Mouse (Mus musculus): ENCODE results near the gene Abcb10. TPM values are rescaled to one million over a fixed set of nuclear protein-coding genes. Genes with fewer than 3 reads are reported as not detected.
A peak's percentile ranks its signal among the peaks of the same experiment; 100 is the strongest.

Abcb10 gene
- polyA plus RNA-seq, 1 experiment from 2014 or later: 53.3 TPM

DNA sequence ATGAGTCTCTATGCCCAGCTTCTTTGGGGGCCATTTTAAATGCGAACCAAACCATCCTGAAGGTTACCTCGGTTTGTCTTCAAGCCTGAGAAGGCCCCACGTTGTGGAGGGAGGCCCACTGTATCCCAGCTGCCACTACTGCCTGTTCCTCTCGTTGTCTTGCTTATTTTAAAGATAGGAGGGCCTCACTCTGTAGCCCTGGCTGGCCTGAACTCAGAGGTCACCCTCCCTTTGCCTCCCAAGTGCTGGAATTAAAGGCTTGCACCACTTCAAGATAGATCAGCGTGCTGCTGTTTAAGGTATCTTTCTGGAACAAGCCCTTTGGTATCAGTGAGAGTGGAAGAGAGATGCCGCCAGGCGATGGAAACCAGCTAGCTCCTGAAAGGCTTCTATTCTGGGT, 6.2 kb upstream of the Abcb10 start:
- Histone ChIP-seq H3K9ac (replicated peaks) (peak overlapping the region; percentile 68), H3K4me1 (ENCODE audit: insufficient read depth) (peaks cover 22% of the 10 kb centered on the region), H3K9me3 (ENCODE audit: low read length) (no peaks in the 10 kb centered on the region), H3K4me3 (ENCODE audit: low read depth, low read length) (peak overlapping the region; percentile 30), H3K4me2 (ENCODE audit: low read depth, low read length) (peak overlapping the region; percentile 56), H3K36me3 (replicated peaks; ENCODE audit: insufficient read depth, low read length) (no peaks in the 10 kb centered on the region), H3K27me3 (ENCODE audit: insufficient read depth, low read length) (no peaks in the 10 kb centered on the region), H3K27ac (ENCODE audit: low read depth) (peak overlapping the region; percentile 96)
- WGBS (ENCODE audit: insufficient replicate concordance): 41% methylated on average over 7 of the region's 7 CpGs
- no peak for TF ChIP-seq EP300 (IDR thresholded peaks at IDR 0.05; ENCODE audit: low read depth)
- TF ChIP-seq CTCF (IDR thresholded peaks at IDR 0.05; ENCODE audit: low read depth): no peak
- DNase-seq: no peak
- peak; percentile 55 for ATAC-seq

DNA sequence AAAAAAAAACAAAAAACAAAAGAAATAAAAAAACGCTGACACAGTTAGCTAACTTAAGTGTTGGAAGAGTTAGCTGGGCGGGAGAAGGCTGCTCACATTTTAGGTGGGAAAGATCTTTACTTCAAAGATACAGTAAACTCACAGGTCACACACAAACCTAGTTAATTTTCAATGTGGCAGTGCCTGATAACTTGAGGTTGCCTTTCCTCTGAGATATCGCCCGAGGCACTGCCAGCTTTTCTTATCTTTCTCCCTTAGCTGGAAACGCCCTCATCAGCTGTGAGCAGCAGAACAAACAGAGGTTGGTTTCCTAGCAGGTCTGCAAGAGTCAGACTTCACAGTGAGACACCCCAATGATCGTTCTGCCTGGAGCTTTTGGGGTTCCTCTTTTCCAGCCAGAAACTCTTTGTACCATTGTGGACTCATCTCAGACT, 5.7 kb upstream of the Abcb10 start:
- DNase-seq: peak; percentile 73
- ATAC-seq: peak; percentile 95
- 27% methylated on average over 6 of the region's 6 CpGs for WGBS (ENCODE audit: insufficient replicate concordance)
- H3K4me1 ChIP-seq (ENCODE audit: insufficient read depth): peaks cover 27% of the 10 kb centered on the region
- peak overlapping the region; percentile 56 for H3K4me2 ChIP-seq (ENCODE audit: low read depth, low read length)
- H3K36me3 ChIP-seq (replicated peaks; ENCODE audit: insufficient read depth, low read length): no peaks in the 10 kb centered on the region
- peak; percentile 100 for TF ChIP-seq EP300 (IDR thresholded peaks at IDR 0.05; ENCODE audit: low read depth)
- TF ChIP-seq CTCF (IDR thresholded peaks at IDR 0.05; ENCODE audit: low read depth): no peak
- no peaks in the 10 kb centered on the region for H3K27me3 ChIP-seq (ENCODE audit: insufficient read depth, low read length)
- peak overlapping the region; percentile 68 for H3K9ac ChIP-seq (replicated peaks)
- H3K27ac ChIP-seq (ENCODE audit: low read depth): peak overlapping the region; percentile 96
- no peaks in the 10 kb centered on the region for H3K9me3 ChIP-seq (ENCODE audit: low read length)
- H3K4me3 ChIP-seq (ENCODE audit: low read depth, low read length): peak overlapping the region; percentile 30

DNA sequence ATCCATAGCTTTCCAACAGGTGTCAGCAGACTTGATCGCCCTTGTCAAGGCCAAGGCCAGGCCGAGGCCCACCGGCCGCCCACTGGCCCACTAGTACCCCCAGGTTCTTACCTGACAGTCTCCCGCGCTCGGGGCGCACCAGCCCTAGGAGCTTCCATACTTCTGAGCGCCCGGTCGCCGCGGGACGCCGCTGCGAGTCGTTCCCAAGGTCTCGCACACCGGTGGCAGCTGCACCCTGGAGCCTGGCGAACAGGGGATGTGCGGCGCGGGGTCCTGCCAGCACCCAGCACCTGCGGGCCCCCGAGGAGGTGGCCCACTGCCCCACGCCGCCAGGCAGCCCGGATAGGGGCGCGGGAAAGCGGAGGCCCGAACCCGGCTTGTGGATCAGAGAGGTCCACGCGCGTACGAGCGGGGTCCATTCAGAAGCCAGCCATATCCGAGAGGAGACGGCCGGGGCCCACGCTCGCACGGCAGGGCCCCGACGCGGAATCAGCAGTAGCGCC, 580 bp downstream of the Abcb10 start:
- 4% methylated on average over 42 of the region's 48 CpGs for WGBS (ENCODE audit: insufficient replicate concordance)
- Histone ChIP-seq H3K27me3 (ENCODE audit: insufficient read depth, low read length) (no peaks in the 10 kb centered on the region), H3K9ac (replicated peaks) (peak overlapping the region; percentile 97), H3K36me3 (replicated peaks; ENCODE audit: insufficient read depth, low read length) (peaks cover 22% of the 10 kb centered on the region), H3K4me1 (ENCODE audit: insufficient read depth) (peaks cover 47% of the 10 kb centered on the region), H3K4me2 (ENCODE audit: low read depth, low read length) (peak overlapping the region; percentile 75), H3K27ac (ENCODE audit: low read depth) (peak overlapping the region; percentile 88), H3K4me3 (ENCODE audit: low read depth, low read length) (peak overlapping the region; percentile 97), H3K9me3 (ENCODE audit: low read length) (no peaks in the 10 kb centered on the region)
- ATAC-seq: peak; percentile 8
- no peak for TF ChIP-seq EP300 (IDR thresholded peaks at IDR 0.05; ENCODE audit: low read depth)
- 0 out of 2 replicates have a peak, but pooled peaks have one; percentile 6 for TF ChIP-seq CTCF (IDR thresholded peaks at IDR 0.05; ENCODE audit: low read depth)
- DNase-seq: peak; percentile 62

DNA sequence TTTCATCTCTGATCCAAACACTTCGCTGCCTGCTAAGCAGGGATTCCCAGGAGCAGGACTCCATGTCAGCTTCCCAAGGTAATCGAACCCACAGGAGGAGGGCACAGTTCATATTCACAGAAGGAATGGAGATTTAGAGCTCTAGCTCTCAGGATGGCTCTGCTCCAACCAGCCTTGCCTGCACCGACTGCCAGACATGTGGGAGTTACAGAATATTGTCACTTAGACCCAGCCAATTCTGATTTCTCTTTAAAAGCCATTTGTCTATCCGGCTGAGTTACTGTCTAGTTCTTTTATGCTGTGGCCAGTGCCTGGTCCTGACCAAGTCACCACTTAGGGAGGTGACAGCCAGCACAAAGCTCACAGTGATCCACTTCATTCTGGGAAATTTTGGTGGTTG, 1.2 kb downstream of the Abcb10 start:
- no peaks in the 10 kb centered on the region for H3K27me3 ChIP-seq (ENCODE audit: insufficient read depth, low read length)
- no peaks in the 10 kb centered on the region for H3K9me3 ChIP-seq (ENCODE audit: low read length)
- peak overlapping the region; percentile 88 for H3K27ac ChIP-seq (ENCODE audit: low read depth)
- peaks cover 43% of the 10 kb centered on the region for H3K4me1 ChIP-seq (ENCODE audit: insufficient read depth)
- H3K4me3 ChIP-seq (ENCODE audit: low read depth, low read length): peak overlapping the region; percentile 97
- ATAC-seq: no peak
- peaks cover 24% of the 10 kb centered on the region for H3K36me3 ChIP-seq (replicated peaks; ENCODE audit: insufficient read depth, low read length)
- whole genome bisulfite sequencing (ENCODE audit: insufficient replicate concordance): 34% methylated on average over 4 of the region's 4 CpGs
- TF ChIP-seq CTCF (IDR thresholded peaks at IDR 0.05; ENCODE audit: low read depth): no peak
- peak overlapping the region; percentile 75 for H3K4me2 ChIP-seq (ENCODE audit: low read depth, low read length)
- DNase-seq: no peak
- H3K9ac ChIP-seq (replicated peaks): peak overlapping the region; percentile 97

DNA sequence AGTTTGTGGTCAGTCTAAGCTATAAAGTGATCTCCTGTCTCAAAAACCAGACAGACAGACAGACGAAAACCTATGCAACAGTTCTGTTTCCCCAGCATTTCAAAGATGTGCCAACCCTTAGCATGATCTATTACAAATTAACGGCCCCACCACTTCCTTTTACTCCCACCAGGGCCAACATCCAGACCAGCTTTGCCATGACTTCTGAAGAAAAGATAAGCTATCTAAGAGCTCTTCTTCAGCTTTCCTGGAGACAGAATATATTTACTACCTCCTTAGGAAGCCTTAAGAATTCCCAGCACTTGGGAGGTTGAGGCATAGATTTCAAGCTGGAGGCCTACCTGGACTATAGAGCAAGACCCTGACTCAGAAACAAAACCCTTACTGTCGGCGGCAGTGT, 2.7 kb downstream of the Abcb10 start:
- 44% methylated on average over 4 of the region's 4 CpGs for WGBS (ENCODE audit: insufficient replicate concordance)
- DNase-seq (no peak), ATAC-seq (no peak)
- Histone ChIP-seq H3K27ac (ENCODE audit: low read depth) (peak overlapping the region; percentile 81), H3K27me3 (ENCODE audit: insufficient read depth, low read length) (no peaks in the 10 kb centered on the region), H3K36me3 (replicated peaks; ENCODE audit: insufficient read depth, low read length) (peaks cover 30% of the 10 kb centered on the region), H3K9me3 (ENCODE audit: low read length) (no peaks in the 10 kb centered on the region), H3K4me1 (ENCODE audit: insufficient read depth) (peaks cover 48% of the 10 kb centered on the region), H3K4me3 (ENCODE audit: low read depth, low read length) (peak overlapping the region; percentile 97), H3K4me2 (ENCODE audit: low read depth, low read length) (peak overlapping the region; percentile 75), H3K9ac (replicated peaks) (peak overlapping the region; percentile 97)
- TF ChIP-seq EP300 (IDR thresholded peaks at IDR 0.05; ENCODE audit: low read depth): no peak
- no peak for TF ChIP-seq CTCF (IDR thresholded peaks at IDR 0.05; ENCODE audit: low read depth)

DNA sequence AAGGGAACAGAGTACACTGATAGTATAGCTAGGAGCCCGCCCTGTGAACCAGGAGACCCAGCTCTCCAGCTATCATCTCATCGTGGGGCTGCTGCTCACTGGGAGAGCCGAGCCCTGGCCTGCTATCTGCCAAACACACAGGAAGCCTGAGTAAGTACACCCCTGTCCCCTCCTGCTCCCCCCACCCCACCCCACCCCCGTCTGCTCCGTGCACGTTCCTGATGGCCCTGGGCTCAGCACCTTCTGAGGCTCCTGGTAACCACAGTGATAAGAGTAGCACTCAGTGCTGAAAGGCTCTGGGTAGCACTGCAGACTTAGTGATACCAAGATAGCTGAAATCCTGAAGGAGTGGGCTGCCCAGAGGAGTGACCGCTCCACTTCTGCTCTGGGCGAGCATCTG, 4.0 kb downstream of the Abcb10 start:
- Histone ChIP-seq H3K4me3 (ENCODE audit: low read depth, low read length) (peak overlapping the region; percentile 97), H3K4me1 (ENCODE audit: insufficient read depth) (peaks cover 45% of the 10 kb centered on the region), H3K9ac (replicated peaks) (peak overlapping the region; percentile 28), H3K27ac (ENCODE audit: low read depth) (peak overlapping the region; percentile 81), H3K9me3 (ENCODE audit: low read length) (no peaks in the 10 kb centered on the region), H3K36me3 (replicated peaks; ENCODE audit: insufficient read depth, low read length) (peaks cover 38% of the 10 kb centered on the region), H3K4me2 (ENCODE audit: low read depth, low read length) (peak overlapping the region; percentile 75), H3K27me3 (ENCODE audit: insufficient read depth, low read length) (no peaks in the 10 kb centered on the region)
- peak; percentile 68 for ATAC-seq
- TF ChIP-seq CTCF (IDR thresholded peaks at IDR 0.05; ENCODE audit: low read depth) (no peak), EP300 (IDR thresholded peaks at IDR 0.05; ENCODE audit: low read depth) (peak; percentile 65)
- DNase-seq: peak; percentile 71
- WGBS (ENCODE audit: insufficient replicate concordance): 42% methylated on average over 8 of the region's 8 CpGs
